Mouse (Mus musculus): Measurements from ENCODE around the gene D230025D16Rik. TPM values are rescaled to one million over a fixed set of nuclear protein-coding genes. Genes with fewer than 3 reads are reported as not detected.

D230025D16Rik gene
- polyA plus RNA-seq, 1 experiment from 2014 or later: 26.7 TPM

- peak overlapping the region; percentile 93 for H3K9ac ChIP-seq
- H3K27ac ChIP-seq: no peak overlapping the region
- no peaks in the 10 kb centered on the region for H3K9me3 ChIP-seq
- 55% methylated on average over 18 of the region's 18 CpGs for WGBS
- H3K27me3 ChIP-seq: 0 out of 2 replicates have a peak, but pooled peaks cover 3% of the 10 kb centered on the region
- peak overlapping the region; percentile 98 for H3K4me2 ChIP-seq (replicated peaks)
- peaks cover 45% of the 10 kb centered on the region for H3K36me3 ChIP-seq
- H3K4me3 ChIP-seq: peak overlapping the region; percentile 96
- peaks cover 11% of the 10 kb centered on the region for H3K4me1 ChIP-seq
- ATAC-seq (ENCODE audit: insufficient number of reproducible peaks, insufficient read depth, low FRiP score, low TSS enrichment): no peak
Measured at GRCm38 (mm10) chr8:105298351-105299252, 73.7 kb downstream of the D230025D16Rik start.

GRCm38 (mm10) chr8:105299962-105300361, 75.0 kb downstream of the D230025D16Rik start:
- Histone ChIP-seq H3K36me3 (peaks cover 54% of the 10 kb centered on the region), H3K4me1 (peaks cover 19% of the 10 kb centered on the region), H3K27me3 (no peaks in the 10 kb centered on the region), H3K9ac (no peak overlapping the region), H3K9me3 (no peaks in the 10 kb centered on the region), H3K4me3 (no peak overlapping the region), H3K4me2 (replicated peaks) (no peak overlapping the region), H3K27ac (no peak overlapping the region)
- 92% methylated on average over 8 of the region's 8 CpGs for WGBS
- ATAC-seq (ENCODE audit: insufficient number of reproducible peaks, insufficient read depth, low FRiP score, low TSS enrichment): no peak

Other genes starting within 250 kb of the D230025D16Rik start
- gene Ces2h, start 224.3 kb upstream of the D230025D16Rik start, polyA plus RNA-seq (2016; fragmentation: Nextera tagmentation; extraction: Ambion mirVana): not detected in 2 replicates
- gene Ces3a, start 176.5 kb upstream of the D230025D16Rik start, polyA plus RNA-seq (2016; fragmentation: Nextera tagmentation; extraction: Ambion mirVana): not detected in 2 replicates
- not detected in 2 replicates for gene Ces3b, start 141.4 kb upstream of the D230025D16Rik start, polyA plus RNA-seq (2016; fragmentation: Nextera tagmentation; extraction: Ambion mirVana)
- gene Ces4a, start 93.3 kb upstream of the D230025D16Rik start, polyA plus RNA-seq (2016; fragmentation: Nextera tagmentation; extraction: Ambion mirVana): not detected in 2 replicates
- 120 and 124 TPM in 2 replicates for gene Cbfb, start 54.5 kb upstream of the D230025D16Rik start, polyA plus RNA-seq (2016; fragmentation: Nextera tagmentation; extraction: Ambion mirVana)
- 7.1 and 9.1 TPM in 2 replicates for gene B3gnt9, start 30.0 kb downstream of the D230025D16Rik start, polyA plus RNA-seq (2016; fragmentation: Nextera tagmentation; extraction: Ambion mirVana)
- 17.4 and 18.7 TPM in 2 replicates for gene Tradd, start 39.5 kb downstream of the D230025D16Rik start, polyA plus RNA-seq (2016; fragmentation: Nextera tagmentation; extraction: Ambion mirVana)
- gene Fbxl8, start 39.5 kb downstream of the D230025D16Rik start, polyA plus RNA-seq (2016; fragmentation: Nextera tagmentation; extraction: Ambion mirVana): 1.2 and 1.4 TPM in 2 replicates
- gene Hsf4, start 44.7 kb downstream of the D230025D16Rik start, polyA plus RNA-seq (2016; fragmentation: Nextera tagmentation; extraction: Ambion mirVana): 0.36 TPM in 1 of 2 replicates, not detected in the other
- 2.1 and 2.4 TPM in 2 replicates for gene Nol3, start 51.0 kb downstream of the D230025D16Rik start, polyA plus RNA-seq (2016; fragmentation: Nextera tagmentation; extraction: Ambion mirVana)
- gene 4931428F04Rik, start 64.7 kb downstream of the D230025D16Rik start, polyA plus RNA-seq (2016; fragmentation: Nextera tagmentation; extraction: Ambion mirVana): 24.2 and 24.5 TPM in 2 replicates
- gene Exoc3l, start 71.0 kb downstream of the D230025D16Rik start, polyA plus RNA-seq (2016; fragmentation: Nextera tagmentation; extraction: Ambion mirVana): 12.8 and 15.2 TPM in 2 replicates
- 81.1 and 82.3 TPM in 2 replicates for gene E2f4, start 72.5 kb downstream of the D230025D16Rik start, polyA plus RNA-seq (2016; fragmentation: Nextera tagmentation; extraction: Ambion mirVana)
- gene Elmo3, start 80.5 kb downstream of the D230025D16Rik start, polyA plus RNA-seq (2016; fragmentation: Nextera tagmentation; extraction: Ambion mirVana): 3.4 and 4.2 TPM in 2 replicates
- gene Lrrc29, start 101.1 kb downstream of the D230025D16Rik start, polyA plus RNA-seq (2016; fragmentation: Nextera tagmentation; extraction: Ambion mirVana): 1.6 and 1.8 TPM in 2 replicates
- 103 and 106 TPM in 2 replicates for gene Tmem208, start 101.2 kb downstream of the D230025D16Rik start, polyA plus RNA-seq (2016; fragmentation: Nextera tagmentation; extraction: Ambion mirVana)
- gene Fhod1, start 122.8 kb downstream of the D230025D16Rik start, polyA plus RNA-seq (2016; fragmentation: Nextera tagmentation; extraction: Ambion mirVana): 2.3 TPM in 2 replicates
- 5.9 and 7.4 TPM in 2 replicates for gene Slc9a5, start 123.7 kb downstream of the D230025D16Rik start, polyA plus RNA-seq (2016; fragmentation: Nextera tagmentation; extraction: Ambion mirVana)
- 0.69 and 0.74 TPM in 2 replicates for gene Plekhg4, start 148.1 kb downstream of the D230025D16Rik start, polyA plus RNA-seq (2016; fragmentation: Nextera tagmentation; extraction: Ambion mirVana)
- gene Kctd19, start 188.4 kb downstream of the D230025D16Rik start, polyA plus RNA-seq (2016; fragmentation: Nextera tagmentation; extraction: Ambion mirVana): not detected in 2 replicates
- gene Lrrc36, start 188.4 kb downstream of the D230025D16Rik start, polyA plus RNA-seq (2016; fragmentation: Nextera tagmentation; extraction: Ambion mirVana): 0.18 and 0.31 TPM in 2 replicates
- 44.6 and 51.1 TPM in 2 replicates for gene Tppp3, start 246.4 kb downstream of the D230025D16Rik start, polyA plus RNA-seq (2016; fragmentation: Nextera tagmentation; extraction: Ambion mirVana)